Mouse (Mus musculus) activated CD4-positive, CD25-positive, alpha-beta regulatory T cell, adult 4 months (primary cell): ENCODE results near the gene Ccdc184. TPM values are rescaled to one million over a fixed set of nuclear protein-coding genes. Genes with fewer than 3 reads are reported as not detected.
A peak's percentile ranks its signal among the peaks of the same experiment; 100 is the strongest.

Source experiments
- ATAC-seq: one replicate; pipeline ENCODE4 v1.8.0; 2017
- polyA plus RNA-seq, 2 experiments: library from polyadenylated mRNA; unstranded; fragments of 100-300 nt; shearing (Covaris generic); gene quantifications; one replicate each; pipeline ENCODE4 v1.2.1; 2017

Ccdc184 gene
- polyA plus RNA-seq, 2 experiments from 2014 or later, result 0.25 TPM; not detected in 1

DNA sequence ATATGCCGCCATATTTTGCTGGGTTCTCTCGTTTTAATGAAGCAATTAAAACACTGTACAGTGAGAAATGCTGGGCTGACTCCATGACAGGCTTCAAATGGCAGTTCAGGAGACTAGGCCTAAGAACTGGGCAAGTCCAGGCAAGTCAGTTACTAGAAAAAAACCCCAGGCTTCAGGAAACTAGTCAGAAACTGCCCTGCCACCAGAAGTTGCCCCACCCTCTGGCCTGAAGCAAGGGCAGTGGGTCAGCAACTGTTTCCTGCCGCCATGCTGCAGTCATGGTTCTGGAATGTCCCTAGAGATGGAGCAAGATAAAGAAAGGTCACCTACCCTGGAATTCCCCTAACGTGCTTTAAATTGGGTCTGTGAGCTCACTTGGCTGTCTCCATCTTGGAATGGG lies 11.0 kb upstream of the Ccdc184 start:
- ATAC-seq, result no peak

DNA sequence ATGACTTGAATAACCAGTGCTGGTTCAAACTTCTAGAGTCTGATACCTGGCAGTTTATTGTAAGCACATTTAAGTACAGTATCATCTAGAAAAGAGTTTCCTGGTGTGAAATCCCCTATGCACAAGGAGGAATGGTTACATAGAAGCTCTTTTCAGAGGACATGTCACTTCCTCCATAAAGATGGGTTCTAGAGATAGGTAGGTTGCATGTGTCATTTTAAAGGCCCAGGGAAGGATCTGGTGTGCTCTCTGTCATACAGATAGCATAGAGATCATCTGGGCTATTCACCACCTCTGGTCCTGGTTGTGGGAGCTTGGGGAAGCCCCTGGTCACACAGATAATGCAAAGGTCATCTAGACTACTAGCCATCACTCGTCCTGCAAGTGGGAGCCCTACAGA lies 9.7 kb upstream of the Ccdc184 start:
- ATAC-seq, result no peak

- no peak for ATAC-seq
Measured at GRCm38 (mm10) chr15:98161026-98161805, 5.7 kb upstream of the Ccdc184 start.

- no peak for ATAC-seq
Measured at GRCm38 (mm10) chr15:98162561-98162960, 4.4 kb upstream of the Ccdc184 start.

GRCm38 (mm10) chr15:98165525-98165924 lies 1.4 kb upstream of the Ccdc184 start, which contains the start of gene Asb8:
Gene Asb8, minus strand, starts transcription at chr15:98165625.
- no peak for ATAC-seq

- peak; percentile 94 for ATAC-seq
Measured at GRCm38 (mm10) chr15:98167645-98168621, 975 bp downstream of the Ccdc184 start.

GRCm38 (mm10) chr15:98168622-98169004 lies 1.7 kb downstream of the Ccdc184 start:
- ATAC-seq, result no peak

- no peak for ATAC-seq
Measured at GRCm38 (mm10) chr15:98170365-98170764, 3.4 kb downstream of the Ccdc184 start.

- ATAC-seq, result no peak
Measured at GRCm38 (mm10) chr15:98170917-98171316, 4.0 kb downstream of the Ccdc184 start.

- ATAC-seq, result no peak
Measured at GRCm38 (mm10) chr15:98172113-98172512, 5.2 kb downstream of the Ccdc184 start.

- ATAC-seq, result peak; percentile 36
Measured at GRCm38 (mm10) chr15:98173821-98174220, 6.9 kb downstream of the Ccdc184 start.

DNA sequence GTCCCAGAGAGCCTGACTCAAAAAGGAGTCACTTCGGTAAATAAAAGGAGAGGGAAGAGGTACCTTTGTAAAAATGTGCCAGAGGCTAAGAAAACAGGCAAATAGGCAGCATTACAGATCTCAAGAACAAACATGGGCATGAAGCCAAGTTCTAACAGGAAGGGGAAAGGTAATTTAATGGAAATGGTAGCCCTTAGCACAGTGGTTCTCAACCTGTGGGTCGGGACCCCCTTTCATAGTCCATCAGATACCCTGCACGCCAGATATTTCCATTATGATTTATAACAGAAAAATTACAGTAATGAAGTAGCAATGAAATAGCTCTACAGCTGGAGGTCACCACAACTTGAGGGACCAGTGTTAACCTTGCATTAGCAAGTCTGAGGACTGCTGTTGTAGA lies 10.4 kb downstream of the Ccdc184 start:
- ATAC-seq, result no peak

GRCm38 (mm10) chr15:98180567-98181131 lies 13.7 kb downstream of the Ccdc184 start:
- no peak for ATAC-seq

- ATAC-seq, result peak; percentile 96
Measured at GRCm38 (mm10) chr15:98181132-98181711, 14.3 kb downstream of the Ccdc184 start.

GRCm38 (mm10) chr15:98181856-98182570 lies 15.1 kb downstream of the Ccdc184 start:
- ATAC-seq, result no peak

DNA sequence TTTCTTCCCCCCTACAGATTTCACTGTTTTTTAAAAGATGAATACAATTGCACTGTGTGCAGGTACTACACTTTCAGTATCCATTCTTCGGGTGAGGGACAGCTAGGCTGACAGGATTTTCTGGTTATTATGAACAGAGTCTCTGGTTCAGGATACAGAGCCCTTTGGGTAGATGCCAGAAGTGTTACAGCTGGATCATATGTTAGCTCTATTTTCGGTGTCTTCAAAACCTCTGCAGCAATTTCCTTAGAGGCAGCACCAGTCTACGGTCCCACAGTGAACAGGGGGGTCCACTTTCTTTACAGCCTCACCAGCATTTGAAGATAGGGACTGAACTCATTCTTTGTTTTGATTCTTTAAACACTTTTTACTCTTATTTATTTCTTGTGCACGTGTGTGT lies 17.5 kb downstream of the Ccdc184 start:
- ATAC-seq, result no peak

DNA sequence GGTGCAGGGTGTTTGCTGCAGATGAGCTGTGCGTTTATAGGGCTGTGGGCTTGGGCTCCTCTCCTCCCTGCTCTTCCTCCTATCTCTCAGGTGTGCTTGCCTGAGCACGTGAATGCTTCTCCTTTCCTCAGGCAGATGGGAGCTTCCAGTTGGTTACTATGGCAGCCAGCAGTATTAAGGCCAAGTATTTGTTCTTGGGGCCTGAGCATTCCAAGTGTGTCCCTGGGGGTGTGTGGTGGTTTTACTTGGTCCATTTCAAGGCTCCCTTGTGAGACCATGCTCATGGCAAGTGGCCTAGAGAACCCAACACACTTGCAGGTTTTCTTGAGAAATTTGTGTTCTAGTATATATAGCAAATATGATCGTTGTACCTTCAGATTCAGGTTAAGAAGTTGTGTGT lies 28.5 kb downstream of the Ccdc184 start, which contains the start of gene Olfr288:
Gene Olfr288, minus strand, starts transcription at position 101 of the 400 bp plus-strand sequence.
- ATAC-seq, result no peak

- no peak for ATAC-seq
Measured at GRCm38 (mm10) chr15:98209676-98210075, 42.7 kb downstream of the Ccdc184 start.

- no peak for ATAC-seq
Measured at GRCm38 (mm10) chr15:98213336-98213870, 46.4 kb downstream of the Ccdc184 start.

DNA sequence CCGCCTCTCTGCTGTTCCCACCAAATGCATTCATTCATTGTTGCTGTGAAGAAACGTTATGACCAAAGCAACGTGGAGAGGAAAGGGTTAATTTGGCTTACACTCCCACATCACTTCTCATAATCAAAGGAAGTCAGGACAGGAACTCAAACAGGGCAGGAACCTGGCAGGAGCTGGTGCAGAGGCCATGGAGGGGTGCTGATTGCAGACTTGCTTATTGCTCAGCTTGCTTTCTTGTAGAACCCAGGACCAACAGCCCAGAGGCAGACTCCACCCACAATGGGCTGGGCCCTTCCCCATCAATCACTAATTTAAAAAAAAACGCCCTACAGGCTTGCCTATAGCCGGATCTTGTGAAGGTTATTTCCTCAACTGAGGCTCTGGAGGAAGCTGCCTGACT lies 47.2 kb downstream of the Ccdc184 start:
- ATAC-seq, result no peak
